Mouse (Mus musculus): ENCODE results near the gene Tdrd9.

Tdrd9 gene

DNA sequence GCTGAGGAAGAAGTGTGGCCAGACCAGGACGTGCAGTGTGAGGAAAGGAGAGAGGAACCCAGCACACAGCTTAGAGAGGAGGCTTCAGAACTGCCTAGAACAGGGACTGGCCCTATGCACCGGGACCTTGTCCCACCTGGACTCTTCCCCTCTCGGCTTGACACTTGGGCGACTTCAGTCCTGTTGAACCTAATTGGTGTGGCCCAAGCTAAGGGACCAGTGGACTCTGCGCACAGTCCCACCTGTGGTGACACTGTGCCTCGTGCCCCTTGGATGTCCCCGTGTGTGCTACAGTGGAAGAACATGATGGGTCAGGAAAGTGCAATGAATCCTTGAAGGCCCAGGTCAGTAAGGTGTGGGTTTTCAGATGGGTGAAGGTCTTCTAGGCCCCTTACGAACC, 136.3 kb downstream of the Tdrd9 start:
- no peak for DNase-seq (ENCODE audit: low read depth, low spot score)

DNA sequence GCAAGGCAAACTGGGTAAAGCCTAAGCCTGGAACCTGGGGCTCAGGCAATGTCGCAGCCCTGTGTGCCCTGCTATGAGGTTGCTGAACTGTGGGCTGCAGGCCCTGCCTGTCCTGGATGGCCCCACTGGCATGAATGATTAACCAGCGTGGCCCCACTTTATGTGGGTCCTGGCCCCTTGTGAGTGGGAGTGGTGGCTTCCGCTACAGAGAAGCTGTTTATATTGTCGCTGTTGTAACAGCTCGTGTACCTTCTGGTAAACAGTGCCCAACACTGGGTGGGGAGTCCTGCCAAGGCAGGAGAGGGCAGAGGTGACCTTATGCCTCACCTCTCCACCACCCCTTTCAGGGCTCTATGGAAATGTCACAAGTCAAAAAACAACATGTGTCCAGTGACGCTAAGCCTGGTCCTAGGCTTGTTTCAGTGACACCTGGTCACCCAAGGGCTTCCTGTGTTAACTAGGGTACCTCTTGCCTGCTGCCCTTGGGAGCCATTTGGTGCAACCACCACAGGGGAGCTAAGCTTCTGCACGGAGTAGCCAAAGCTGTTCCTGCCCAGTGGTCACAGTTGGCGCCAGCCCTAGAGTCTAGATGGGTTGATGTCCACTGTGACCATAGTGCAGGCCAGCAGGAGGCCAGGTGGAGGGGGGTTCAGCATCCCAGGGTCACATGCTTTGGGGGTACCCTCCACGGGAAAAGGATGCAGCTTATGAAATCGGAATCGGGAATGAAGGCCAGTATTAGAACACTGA, 137.5 kb downstream of the Tdrd9 start:
- DNase-seq (ENCODE audit: low read depth, low spot score) = no peak

DNA sequence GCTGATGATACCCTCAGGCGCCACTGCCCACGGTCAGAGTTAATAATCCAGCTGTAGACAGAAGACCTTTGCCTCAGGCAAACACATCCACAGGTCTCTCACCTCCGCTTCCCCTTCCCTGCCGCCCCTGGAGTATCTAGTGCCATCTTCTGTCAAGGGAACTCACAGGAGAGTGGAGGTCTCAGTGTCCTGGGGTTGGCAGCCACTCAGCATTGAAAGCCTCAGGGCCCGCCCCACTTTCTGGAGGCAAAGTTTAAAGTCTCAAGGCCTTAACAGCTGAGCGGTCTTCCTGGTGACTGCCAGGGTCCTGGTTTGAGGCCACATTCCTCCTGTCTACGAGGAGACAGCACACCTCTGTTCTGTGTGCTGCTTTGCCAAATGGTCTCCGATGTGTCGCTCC, 138.3 kb downstream of the Tdrd9 start:
- no peak for DNase-seq (ENCODE audit: low read depth, low spot score)

DNA sequence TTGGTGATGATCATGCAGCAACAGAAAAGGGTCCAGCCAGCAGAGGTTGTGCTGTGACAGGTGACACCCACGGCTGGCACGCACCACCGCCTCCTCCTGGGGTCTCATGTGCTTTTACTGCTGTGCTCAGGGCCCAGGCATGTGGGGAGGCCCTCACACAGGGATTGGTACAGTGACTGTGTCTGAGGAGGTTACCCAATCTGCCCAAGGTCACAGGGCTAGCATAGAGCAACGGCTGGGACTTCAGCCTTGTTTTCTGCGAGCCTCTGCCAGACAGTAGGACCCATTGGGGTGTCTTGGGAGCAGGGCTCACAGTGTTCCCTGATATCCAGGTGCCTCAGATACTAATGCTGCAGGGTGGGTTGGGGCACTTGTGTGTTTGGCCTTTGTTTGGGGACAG, 140.0 kb downstream of the Tdrd9 start:
- no peak for DNase-seq (ENCODE audit: low read depth, low spot score)

DNA sequence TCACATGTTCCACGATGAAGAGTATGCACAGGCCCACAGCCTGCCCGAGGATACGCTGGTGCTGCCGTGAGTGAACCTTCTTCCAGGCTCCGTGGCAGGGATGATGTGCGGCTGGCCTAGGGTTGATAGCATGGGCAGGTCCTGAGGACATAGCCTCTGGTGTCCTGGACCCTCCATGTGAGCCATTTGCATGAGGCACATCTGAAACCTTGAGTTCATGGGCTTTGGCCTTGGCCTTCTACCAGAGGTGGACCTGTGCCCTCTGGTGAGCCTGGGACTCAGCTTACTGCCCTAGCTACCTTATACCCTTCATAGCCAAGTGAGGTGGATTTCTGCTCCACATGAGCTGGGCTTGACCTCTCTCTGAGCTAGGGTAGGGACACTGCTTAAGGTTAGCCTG, 140.9 kb downstream of the Tdrd9 start:
- no peak for DNase-seq (ENCODE audit: low read depth, low spot score)

DNA sequence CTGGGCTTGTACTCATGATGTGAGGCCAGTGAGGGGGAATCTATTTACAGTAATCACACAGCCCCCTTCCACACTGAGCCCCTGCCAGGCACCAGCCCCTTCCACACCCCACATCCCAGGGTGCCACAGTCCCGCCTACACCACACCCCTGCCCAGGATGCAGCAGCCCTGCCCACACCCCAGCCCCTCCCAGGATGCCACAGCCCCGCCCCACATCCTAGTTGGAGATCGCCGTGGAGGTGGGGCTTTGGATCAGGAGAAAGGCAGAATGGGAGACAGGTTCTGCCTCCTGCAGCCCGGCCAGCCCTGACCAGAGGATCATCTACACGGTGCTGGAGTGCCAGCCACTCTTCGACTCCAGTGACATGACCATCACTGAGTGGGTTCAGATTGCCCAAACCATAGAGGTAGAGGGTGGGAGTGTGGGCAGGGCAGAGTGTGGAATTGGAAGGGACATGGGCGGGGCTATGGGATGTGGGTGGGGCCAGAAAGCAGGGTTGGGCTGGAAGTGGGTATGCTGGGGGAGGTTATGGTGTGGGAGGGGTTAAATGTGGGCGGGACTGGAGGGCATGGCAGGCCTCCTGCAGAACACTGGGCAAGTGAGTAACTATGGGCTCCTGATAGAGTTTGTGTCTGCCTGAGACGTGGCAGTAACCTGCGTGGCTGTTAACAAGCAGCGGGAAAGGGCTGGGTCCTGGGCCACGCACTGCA, 141.5 kb downstream of the Tdrd9 start:
- DNase-seq (ENCODE audit: low read depth, low spot score) = no peak

DNA sequence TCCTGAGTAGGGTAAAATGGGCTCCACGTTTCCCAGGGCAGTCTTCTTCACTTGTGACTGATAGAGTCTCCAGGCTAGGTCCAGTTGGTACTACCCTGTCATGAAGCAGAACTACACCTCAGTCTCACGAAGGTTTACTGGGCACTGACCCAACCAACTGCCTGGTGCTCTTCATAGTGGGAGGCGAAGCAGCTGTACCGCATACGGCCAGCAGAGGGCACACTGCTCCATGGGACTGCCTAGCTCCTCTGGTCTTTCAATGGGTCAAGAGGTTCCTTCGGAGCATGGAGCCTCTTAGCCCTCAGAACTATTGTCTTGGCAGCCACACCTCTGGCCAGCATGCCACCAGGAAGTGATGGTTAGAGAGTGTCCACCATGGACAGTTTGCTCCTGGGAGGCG, 142.4 kb downstream of the Tdrd9 start:
- peak; percentile 72 for DNase-seq (ENCODE audit: low read depth, low spot score)

DNA sequence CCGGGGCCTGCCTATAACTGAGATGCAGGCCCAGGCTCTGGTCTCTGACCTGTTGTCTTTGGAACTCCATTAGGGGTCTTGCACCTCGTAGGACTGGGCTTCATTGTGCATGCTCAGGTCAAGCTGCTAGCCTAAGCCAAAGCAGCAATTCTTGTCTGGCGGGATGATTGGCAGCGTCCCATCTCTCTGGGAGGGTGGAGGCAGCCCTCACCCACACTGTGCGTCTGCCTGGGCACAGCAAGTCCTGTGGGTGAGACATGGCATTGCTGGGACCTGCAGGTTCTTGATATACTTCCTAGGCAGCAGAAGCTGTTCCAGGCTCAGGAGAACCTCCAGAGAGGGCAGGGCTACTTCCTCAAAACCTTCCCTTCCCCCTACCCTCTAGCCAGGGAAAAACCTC, 145.6 kb downstream of the Tdrd9 start:
- no peak for DNase-seq (ENCODE audit: low read depth, low spot score)

DNA sequence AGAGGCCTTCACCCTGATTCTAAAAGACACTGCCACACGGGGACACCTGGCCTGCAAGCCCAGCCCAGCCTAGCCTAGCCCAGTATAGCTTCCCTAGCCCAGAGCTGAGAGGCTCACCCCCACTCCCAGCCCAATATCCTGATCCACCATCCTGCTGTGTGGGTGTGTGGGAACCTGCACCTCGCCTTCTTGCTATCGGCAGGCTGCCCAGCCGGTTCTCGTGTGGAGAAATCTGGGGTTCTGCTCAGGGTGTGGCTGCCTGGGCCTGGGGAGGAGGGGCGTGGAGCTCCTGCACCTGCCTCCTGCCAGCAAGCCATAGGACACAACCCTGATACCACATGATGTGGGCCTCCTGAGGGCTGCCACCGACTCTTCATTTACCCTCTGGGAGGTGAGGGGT, 146.3 kb downstream of the Tdrd9 start:
- DNase-seq (ENCODE audit: low read depth, low spot score) = no peak
